Mouse (Mus musculus): Measurements from ENCODE around the gene Cldn4. TPM values are rescaled to one million over a fixed set of nuclear protein-coding genes. Genes with fewer than 3 reads are reported as not detected.
A peak's percentile ranks its signal among the peaks of the same experiment; 100 is the strongest.

Gene Cldn4
- polyA plus RNA-seq, 1 experiment from 2014 or later: 78.3 TPM

DNA sequence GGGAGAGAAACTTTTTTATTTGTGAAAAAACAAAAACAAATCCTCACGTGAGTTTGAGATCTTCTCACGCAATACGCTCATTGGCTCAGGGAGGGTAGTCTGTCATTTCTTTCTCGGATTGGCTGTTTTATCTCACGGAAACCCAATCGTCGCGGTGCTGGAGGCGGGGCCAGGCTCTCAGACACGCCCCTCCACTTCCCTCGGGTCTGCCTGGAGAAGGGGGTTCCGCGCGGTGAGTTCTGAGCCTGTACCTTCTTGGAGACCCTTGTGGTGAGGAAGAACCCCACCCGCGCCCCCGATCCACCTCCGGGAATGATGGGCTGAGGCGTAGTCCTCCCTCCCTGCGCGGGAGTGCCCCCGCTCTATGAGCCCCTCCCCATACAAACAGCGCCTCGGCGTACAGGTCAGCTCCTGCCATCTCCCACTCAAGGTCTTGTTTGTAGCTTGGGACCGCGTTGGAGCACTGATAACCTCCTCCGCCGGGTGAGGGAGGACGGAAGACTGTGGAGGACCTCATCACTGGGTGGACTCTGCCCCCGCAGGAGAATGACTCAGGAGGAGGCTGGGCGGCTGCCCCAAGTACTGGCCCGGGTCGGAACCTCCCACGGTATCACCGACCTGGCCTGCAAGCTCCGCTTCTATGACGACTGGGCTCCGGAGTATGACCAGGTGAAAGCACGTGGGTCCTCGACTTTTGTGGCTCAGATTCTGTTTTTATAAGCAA is 14.4 kb downstream of the Cldn4 start, which contains the start of gene Mettl27:
Gene Mettl27 (plus strand): TSS at position 190 of the 724 bp plus-strand sequence.
- Histone ChIP-seq H3K4me1 (replicated peaks; ENCODE audit: control insufficient read depth, insufficient read depth, low read length) (0 out of 2 replicates have a peak, but pooled peaks cover 7% of the 10 kb centered on the region), H3K27me3 (replicated peaks; ENCODE audit: control insufficient read depth, insufficient read depth, low read length) (no peaks in the 10 kb centered on the region), H3K4me2 (ENCODE audit: low read length) (peak within 1 kb of the TSS; percentile 95), H3K9ac (ENCODE audit: low read length) (peak within 1 kb of the TSS; percentile 63), H3K27ac (ENCODE audit: low read depth) (peak within 1 kb of the TSS; percentile 77), H3K9me3 (ENCODE audit: control insufficient read depth, low read length) (no peaks in the 10 kb centered on the region), H3K36me3 (ENCODE audit: control insufficient read depth, insufficient read depth, low read length) (no peaks in the 10 kb centered on the region), H3K4me3 (ENCODE audit: low read depth, low read length) (peak within 1 kb of the TSS; percentile 75)
- under 1% methylated on average over 41 of the region's 41 CpGs for WGBS
- DNase-seq (ENCODE audit: low spot score) (peak; percentile 93), ATAC-seq (replicated peaks; ENCODE audit: low FRiP score, low TSS enrichment, low read depth) (peak; percentile 93)

GRCm38 (mm10) chr5:134929988-134930387 is 16.7 kb downstream of the Cldn4 start:
- Histone ChIP-seq H3K4me1 (replicated peaks; ENCODE audit: control insufficient read depth, insufficient read depth, low read length) (0 out of 2 replicates have a peak, but pooled peaks cover 7% of the 10 kb centered on the region), H3K27me3 (replicated peaks; ENCODE audit: control insufficient read depth, insufficient read depth, low read length) (no peaks in the 10 kb centered on the region), H3K27ac (ENCODE audit: low read depth) (no peak overlapping the region), H3K4me2 (ENCODE audit: low read length) (no peak overlapping the region), H3K9ac (ENCODE audit: low read length) (no peak overlapping the region), H3K4me3 (ENCODE audit: low read depth, low read length) (no peak overlapping the region), H3K36me3 (ENCODE audit: control insufficient read depth, insufficient read depth, low read length) (no peaks in the 10 kb centered on the region), H3K9me3 (ENCODE audit: control insufficient read depth, low read length) (no peaks in the 10 kb centered on the region)
- 81% methylated on average over 2 of the region's 2 CpGs for WGBS
- ATAC-seq (replicated peaks; ENCODE audit: low FRiP score, low TSS enrichment, low read depth) (no peak), DNase-seq (ENCODE audit: low spot score) (no peak)

- H3K4me2 ChIP-seq (ENCODE audit: low read length): no peak overlapping the region
- H3K27me3 ChIP-seq (replicated peaks; ENCODE audit: control insufficient read depth, insufficient read depth, low read length): no peaks in the 10 kb centered on the region
- H3K4me1 ChIP-seq (replicated peaks; ENCODE audit: control insufficient read depth, insufficient read depth, low read length): 0 out of 2 replicates have a peak, but pooled peaks cover 3% of the 10 kb centered on the region
- no peak for DNase-seq (ENCODE audit: low spot score)
- no peak for ATAC-seq (replicated peaks; ENCODE audit: low FRiP score, low TSS enrichment, low read depth)
- no peak overlapping the region for H3K9ac ChIP-seq (ENCODE audit: low read length)
- H3K9me3 ChIP-seq (ENCODE audit: control insufficient read depth, low read length): no peaks in the 10 kb centered on the region
- no peak overlapping the region for H3K4me3 ChIP-seq (ENCODE audit: low read depth, low read length)
- no peak overlapping the region for H3K27ac ChIP-seq (ENCODE audit: low read depth)
- H3K36me3 ChIP-seq (ENCODE audit: control insufficient read depth, insufficient read depth, low read length): no peaks in the 10 kb centered on the region
- WGBS: 74% methylated on average over 4 of the region's 4 CpGs
Observed at GRCm38 (mm10) chr5:134926726-134927125, 20.0 kb downstream of the Cldn4 start.

- Histone ChIP-seq H3K4me2 (ENCODE audit: low read length) (no peak overlapping the region), H3K9ac (ENCODE audit: low read length) (no peak overlapping the region), H3K36me3 (ENCODE audit: control insufficient read depth, insufficient read depth, low read length) (no peaks in the 10 kb centered on the region), H3K27ac (ENCODE audit: low read depth) (no peak overlapping the region), H3K4me3 (ENCODE audit: low read depth, low read length) (no peak overlapping the region), H3K4me1 (replicated peaks; ENCODE audit: control insufficient read depth, insufficient read depth, low read length) (no peaks in the 10 kb centered on the region), H3K9me3 (ENCODE audit: control insufficient read depth, low read length) (no peaks in the 10 kb centered on the region), H3K27me3 (replicated peaks; ENCODE audit: control insufficient read depth, insufficient read depth, low read length) (no peaks in the 10 kb centered on the region)
- WGBS: 64% methylated on average over 6 of the region's 6 CpGs
- DNase-seq (ENCODE audit: low spot score): no peak
- no peak for ATAC-seq (replicated peaks; ENCODE audit: low FRiP score, low TSS enrichment, low read depth)
Observed at GRCm38 (mm10) chr5:134923141-134923540, 23.6 kb downstream of the Cldn4 start.

- H3K9me3 ChIP-seq (ENCODE audit: control insufficient read depth, low read length): 0 out of 2 replicates have a peak, but pooled peaks cover 3% of the 10 kb centered on the region
- H3K27ac ChIP-seq (ENCODE audit: low read depth): no peak overlapping the region
- ATAC-seq (replicated peaks; ENCODE audit: low FRiP score, low TSS enrichment, low read depth): no peak
- no peaks in the 10 kb centered on the region for H3K36me3 ChIP-seq (ENCODE audit: control insufficient read depth, insufficient read depth, low read length)
- H3K4me2 ChIP-seq (ENCODE audit: low read length): no peak overlapping the region
- WGBS: 84% methylated on average over 8 of the region's 8 CpGs
- DNase-seq (ENCODE audit: low spot score): no peak
- no peak overlapping the region for H3K4me3 ChIP-seq (ENCODE audit: low read depth, low read length)
- H3K27me3 ChIP-seq (replicated peaks; ENCODE audit: control insufficient read depth, insufficient read depth, low read length): no peaks in the 10 kb centered on the region
- no peaks in the 10 kb centered on the region for H3K4me1 ChIP-seq (replicated peaks; ENCODE audit: control insufficient read depth, insufficient read depth, low read length)
- no peak overlapping the region for H3K9ac ChIP-seq (ENCODE audit: low read length)
Observed at GRCm38 (mm10) chr5:134921106-134921505, 25.6 kb downstream of the Cldn4 start.

GRCm38 (mm10) chr5:134920106-134920687 is 26.5 kb downstream of the Cldn4 start:
- Histone ChIP-seq H3K27me3 (replicated peaks; ENCODE audit: control insufficient read depth, insufficient read depth, low read length) (no peaks in the 10 kb centered on the region), H3K4me1 (replicated peaks; ENCODE audit: control insufficient read depth, insufficient read depth, low read length) (no peaks in the 10 kb centered on the region), H3K4me3 (ENCODE audit: low read depth, low read length) (no peak overlapping the region), H3K9ac (ENCODE audit: low read length) (no peak overlapping the region), H3K9me3 (ENCODE audit: control insufficient read depth, low read length) (0 out of 2 replicates have a peak, but pooled peaks cover 3% of the 10 kb centered on the region), H3K27ac (ENCODE audit: low read depth) (no peak overlapping the region), H3K36me3 (ENCODE audit: control insufficient read depth, insufficient read depth, low read length) (no peaks in the 10 kb centered on the region), H3K4me2 (ENCODE audit: low read length) (no peak overlapping the region)
- ATAC-seq (replicated peaks; ENCODE audit: low FRiP score, low TSS enrichment, low read depth) (no peak), DNase-seq (ENCODE audit: low spot score) (no peak)
- 76% methylated on average over 6 of the region's 6 CpGs for WGBS

- H3K27me3 ChIP-seq (replicated peaks; ENCODE audit: control insufficient read depth, insufficient read depth, low read length): no peaks in the 10 kb centered on the region
- H3K4me3 ChIP-seq (ENCODE audit: low read depth, low read length): no peak overlapping the region
- no peak overlapping the region for H3K27ac ChIP-seq (ENCODE audit: low read depth)
- H3K36me3 ChIP-seq (ENCODE audit: control insufficient read depth, insufficient read depth, low read length): no peaks in the 10 kb centered on the region
- DNase-seq (ENCODE audit: low spot score): no peak
- no peak for ATAC-seq (replicated peaks; ENCODE audit: low FRiP score, low TSS enrichment, low read depth)
- H3K9ac ChIP-seq (ENCODE audit: low read length): no peak overlapping the region
- no peaks in the 10 kb centered on the region for H3K4me1 ChIP-seq (replicated peaks; ENCODE audit: control insufficient read depth, insufficient read depth, low read length)
- WGBS: 83% methylated on average over 3 of the region's 3 CpGs
- no peak overlapping the region for H3K4me2 ChIP-seq (ENCODE audit: low read length)
- 0 out of 2 replicates have a peak, but pooled peaks cover 3% of the 10 kb centered on the region for H3K9me3 ChIP-seq (ENCODE audit: control insufficient read depth, low read length)
Observed at GRCm38 (mm10) chr5:134919097-134919496, 27.6 kb downstream of the Cldn4 start.

- DNase-seq (ENCODE audit: low spot score) (peak; percentile 67), ATAC-seq (replicated peaks; ENCODE audit: low FRiP score, low TSS enrichment, low read depth) (no peak)
- Histone ChIP-seq H3K4me1 (replicated peaks; ENCODE audit: control insufficient read depth, insufficient read depth, low read length) (no peaks in the 10 kb centered on the region), H3K36me3 (ENCODE audit: control insufficient read depth, insufficient read depth, low read length) (no peaks in the 10 kb centered on the region), H3K4me3 (ENCODE audit: low read depth, low read length) (no peak overlapping the region), H3K27me3 (replicated peaks; ENCODE audit: control insufficient read depth, insufficient read depth, low read length) (no peaks in the 10 kb centered on the region), H3K9ac (ENCODE audit: low read length) (no peak overlapping the region), H3K9me3 (ENCODE audit: control insufficient read depth, low read length) (0 out of 2 replicates have a peak, but pooled peaks cover 3% of the 10 kb centered on the region), H3K27ac (ENCODE audit: low read depth) (no peak overlapping the region), H3K4me2 (ENCODE audit: low read length) (no peak overlapping the region)
- 50% methylated on average over 16 of the region's 16 CpGs for WGBS
Observed at GRCm38 (mm10) chr5:134918071-134918832, 28.5 kb downstream of the Cldn4 start.
